Mouse (Mus musculus): ENCODE data around the gene Myo16.

Gene Myo16

DNA sequence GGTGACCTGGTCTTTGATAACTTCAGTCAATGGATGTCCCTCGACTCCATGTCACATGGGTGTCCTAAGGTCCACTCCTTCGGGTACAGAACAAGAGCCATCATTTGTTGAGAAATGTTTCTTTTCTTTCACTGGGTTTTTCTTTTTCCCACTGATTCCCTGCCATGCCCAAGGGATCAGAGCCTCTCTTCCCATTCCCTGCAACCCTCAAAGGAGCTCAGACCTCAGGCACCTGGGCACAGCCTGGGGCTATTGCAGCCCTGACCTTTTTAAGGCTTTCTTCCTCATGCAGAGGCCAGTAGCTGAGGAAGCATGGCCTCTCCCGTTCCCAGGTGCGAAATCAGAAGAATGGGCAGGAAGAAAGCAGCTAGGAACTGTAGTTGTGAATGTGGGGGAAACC lies 23.4 kb downstream of the Myo16 start:
- DNase-seq = no peak

DNA sequence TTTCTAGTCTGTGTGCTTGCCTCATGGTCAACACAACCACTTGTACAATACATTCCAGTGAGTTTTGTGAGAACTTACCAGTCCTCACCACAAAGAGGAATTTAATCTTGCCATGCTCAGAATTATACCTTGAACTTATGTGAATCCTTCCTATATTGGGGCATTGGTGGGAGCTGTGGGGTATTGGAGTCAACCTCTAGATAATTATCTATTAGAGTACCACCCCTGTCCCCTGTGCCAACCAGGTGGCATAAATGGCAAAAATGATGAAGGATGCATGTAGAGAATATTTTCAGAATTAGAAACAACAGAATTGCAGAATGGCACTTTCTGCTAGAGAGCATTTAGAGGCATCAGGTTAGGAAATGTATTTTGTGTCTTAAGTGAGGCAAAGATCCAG lies 25.3 kb downstream of the Myo16 start:
- no peak for DNase-seq

DNA sequence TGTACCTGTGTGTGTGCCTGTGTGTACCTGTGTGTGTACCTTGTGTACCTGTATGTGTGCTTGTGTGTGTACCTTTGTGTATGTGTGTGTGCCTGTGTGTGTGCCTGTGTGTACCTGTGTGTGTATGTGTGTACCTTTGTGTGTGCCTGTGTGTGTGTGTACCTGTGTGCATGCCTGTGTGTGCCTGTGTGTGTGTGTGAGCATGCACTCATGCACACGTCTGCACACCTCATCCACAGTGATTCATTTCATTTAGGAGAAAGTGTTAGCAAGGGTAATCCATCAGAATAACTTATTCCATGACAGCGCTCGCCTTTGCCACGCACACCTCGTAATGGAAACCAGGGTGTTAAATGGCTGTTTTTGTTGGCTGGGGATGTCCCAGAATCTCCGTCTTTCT lies 36.9 kb downstream of the Myo16 start:
- DNase-seq = no peak

DNA sequence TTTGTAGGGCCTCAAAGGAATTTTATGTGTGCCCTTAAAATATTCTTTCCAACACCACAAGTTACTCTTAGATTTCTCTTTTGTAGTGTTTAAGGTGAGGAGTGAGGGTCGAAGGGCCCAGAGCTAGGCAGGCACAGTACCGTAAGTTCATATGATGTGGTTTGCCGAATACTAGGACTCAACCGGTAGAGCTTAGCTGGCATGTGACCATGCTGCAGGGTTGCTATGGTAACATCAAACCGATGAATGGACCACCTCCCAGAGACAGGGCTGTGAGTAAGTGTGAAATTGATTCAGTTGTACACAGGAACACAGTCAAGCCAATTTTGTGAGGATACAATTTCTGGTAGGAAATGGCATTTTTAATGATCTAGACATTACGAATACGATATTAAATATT lies 44.5 kb downstream of the Myo16 start:
- DNase-seq = no peak

DNA sequence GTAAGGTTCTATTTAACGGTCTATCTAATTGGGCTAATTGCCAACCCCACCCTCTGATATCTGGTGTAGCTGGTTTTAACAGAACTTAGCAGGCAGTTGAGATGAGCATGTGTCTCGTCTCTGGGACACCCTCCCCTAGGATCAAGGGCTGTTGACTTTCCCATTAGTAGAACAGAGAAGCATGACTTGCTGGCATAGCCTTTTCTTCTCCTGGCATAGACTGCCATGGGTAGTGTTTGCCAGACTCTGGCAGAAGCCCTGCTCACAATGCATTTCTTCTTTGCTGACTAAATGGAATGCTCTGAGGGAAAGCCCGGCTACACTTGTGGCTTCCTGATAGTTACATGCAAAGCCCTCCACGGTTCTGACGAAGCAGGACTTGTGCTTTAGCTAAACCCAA lies 45.6 kb downstream of the Myo16 start:
- DNase-seq = no peak

DNA sequence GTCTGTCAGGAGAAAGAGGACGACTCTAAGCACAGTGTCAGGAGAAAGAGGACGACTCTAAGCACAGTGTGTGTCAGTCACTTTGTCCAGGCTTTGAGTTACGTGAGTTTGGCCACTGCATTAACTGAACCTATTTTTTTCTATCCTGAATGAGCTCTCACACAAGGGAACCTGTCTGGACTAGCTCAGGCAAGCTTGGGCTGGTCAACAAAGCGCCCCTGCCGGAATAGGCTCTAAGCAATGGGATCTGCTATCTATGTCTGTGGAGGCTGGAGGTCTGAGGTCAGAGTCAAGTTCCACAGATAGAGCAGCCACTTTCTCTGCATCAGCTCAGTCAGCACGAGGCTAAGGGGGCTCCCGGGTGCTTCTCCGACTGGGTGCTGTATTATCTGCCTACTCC lies 46.3 kb downstream of the Myo16 start:
- no peak for DNase-seq

DNA sequence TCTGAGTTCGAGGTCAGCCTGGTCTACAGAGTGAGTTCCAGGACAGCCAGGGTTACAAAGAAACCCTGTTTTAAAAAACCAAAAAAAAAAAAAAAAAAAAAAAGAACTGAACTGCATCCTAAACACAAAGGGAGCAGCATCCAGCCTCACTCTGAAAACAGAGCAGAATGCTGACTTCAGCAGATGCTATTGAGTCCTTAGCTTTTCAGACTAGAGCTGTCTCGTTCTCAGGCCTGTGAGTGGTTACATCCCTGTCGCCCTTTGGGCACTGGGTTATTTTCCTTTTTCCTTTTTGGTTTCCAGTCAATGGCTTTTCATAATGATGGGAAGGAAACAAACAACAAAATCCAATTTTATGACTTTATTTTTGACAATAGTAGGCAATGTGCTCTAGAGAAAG lies 61.3 kb downstream of the Myo16 start:
- no peak for DNase-seq

DNA sequence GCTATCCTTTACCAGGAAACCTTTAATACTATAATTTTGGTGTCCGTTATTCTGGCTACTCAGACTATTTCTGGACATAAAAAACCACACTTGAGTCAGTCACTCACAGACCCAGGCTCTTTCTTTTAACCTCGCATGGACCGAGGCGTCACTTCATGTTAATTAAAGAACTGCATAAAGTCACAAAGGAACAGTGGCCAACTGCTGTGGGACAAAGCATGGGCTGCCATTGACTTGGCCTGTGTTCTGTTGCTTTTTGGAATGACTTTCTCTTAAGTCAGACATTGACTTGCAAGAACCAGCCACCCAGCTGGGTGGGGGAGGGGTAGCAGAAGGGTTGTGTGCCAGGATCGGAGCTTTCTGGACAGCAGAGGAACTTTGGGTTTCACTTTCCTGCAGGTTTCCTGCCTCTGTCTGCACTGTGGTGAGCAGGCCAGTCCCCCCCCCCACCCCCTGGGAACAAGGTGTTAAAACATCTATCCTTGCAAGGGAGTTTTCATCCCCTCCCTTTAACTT lies 66.1 kb downstream of the Myo16 start:
- no peak for DNase-seq

DNA sequence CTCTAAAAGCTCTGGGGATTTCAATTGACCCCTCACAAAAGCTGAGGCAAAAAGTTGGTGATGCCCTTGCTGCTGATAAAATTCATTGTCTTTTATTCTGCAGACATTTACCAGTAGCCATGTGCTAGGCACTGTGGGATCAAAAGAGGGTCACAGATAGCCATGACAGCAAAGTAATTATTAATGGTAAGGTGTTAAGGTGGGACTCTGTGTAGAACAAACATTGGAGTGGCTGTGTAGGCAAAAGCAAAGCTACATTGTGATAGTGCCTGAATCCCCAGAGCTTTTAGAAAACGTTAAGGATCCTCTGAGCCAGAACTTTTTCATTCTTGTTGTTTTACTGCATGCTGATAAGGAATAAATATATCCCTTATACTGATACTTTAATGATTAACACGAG lies 69.1 kb downstream of the Myo16 start:
- DNase-seq = no peak

DNA sequence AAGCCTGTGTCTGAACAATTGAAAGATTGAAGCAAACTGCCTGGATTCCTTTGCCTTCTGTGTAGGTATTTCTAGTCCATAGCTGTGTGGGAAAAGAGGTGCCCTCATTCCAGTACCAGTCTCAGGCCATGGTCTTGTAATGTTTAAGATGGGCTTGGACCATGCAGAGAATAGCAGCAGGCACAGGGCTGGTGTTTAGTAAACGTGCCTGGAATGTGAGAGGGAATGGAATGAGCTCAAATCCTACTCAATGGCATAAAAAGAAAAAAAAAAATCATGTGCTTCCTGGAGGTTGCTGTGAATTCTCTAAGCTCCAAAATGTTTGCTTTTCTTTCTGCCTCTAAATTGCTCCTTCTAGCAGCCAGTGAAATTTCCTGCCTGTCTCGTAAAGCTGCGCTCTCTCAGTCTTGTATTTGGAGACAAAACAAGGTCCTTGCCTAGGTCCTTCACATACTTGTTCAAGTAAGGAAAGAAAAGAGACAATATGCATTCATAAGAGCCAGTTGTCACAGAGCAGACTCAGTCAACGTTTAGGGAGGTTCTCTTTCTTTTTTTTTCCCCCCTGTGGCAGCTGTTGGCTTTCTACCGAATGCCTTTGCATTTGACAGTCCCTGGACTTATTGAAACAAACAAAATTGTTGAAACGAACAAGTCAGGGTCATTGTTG lies 70.0 kb downstream of the Myo16 start:
- no peak for DNase-seq

DNA sequence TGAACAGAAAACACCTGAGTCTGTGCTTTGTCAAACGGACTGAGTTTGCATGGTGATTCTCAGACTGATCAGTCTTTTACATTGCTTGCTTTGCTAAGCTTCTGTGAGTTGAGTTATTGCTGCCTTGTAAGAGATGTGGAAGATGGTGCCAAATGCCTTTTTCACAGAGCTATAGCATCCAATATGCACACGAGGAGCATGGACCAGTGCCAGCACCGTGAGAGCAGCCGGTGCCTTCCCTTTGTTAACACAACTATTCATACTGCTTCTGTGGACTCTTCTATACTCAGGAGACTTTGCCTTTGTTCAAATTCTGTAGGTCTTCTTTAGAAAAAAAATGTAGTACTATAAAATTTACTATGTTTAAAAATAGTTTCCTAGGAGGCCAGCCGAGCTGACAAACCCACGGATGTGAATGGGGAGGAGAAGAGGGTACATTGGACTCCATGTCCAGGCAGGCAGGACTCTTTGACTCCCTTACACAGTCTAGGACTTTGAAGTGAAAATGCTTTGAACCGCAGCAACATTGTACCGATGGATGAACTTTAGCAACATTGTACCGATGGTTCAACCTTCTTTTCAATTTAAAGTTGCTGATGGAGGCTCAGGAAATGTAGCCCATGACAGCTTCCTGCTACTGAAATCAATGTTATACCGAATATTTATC lies 70.7 kb downstream of the Myo16 start:
- DNase-seq = no peak

DNA sequence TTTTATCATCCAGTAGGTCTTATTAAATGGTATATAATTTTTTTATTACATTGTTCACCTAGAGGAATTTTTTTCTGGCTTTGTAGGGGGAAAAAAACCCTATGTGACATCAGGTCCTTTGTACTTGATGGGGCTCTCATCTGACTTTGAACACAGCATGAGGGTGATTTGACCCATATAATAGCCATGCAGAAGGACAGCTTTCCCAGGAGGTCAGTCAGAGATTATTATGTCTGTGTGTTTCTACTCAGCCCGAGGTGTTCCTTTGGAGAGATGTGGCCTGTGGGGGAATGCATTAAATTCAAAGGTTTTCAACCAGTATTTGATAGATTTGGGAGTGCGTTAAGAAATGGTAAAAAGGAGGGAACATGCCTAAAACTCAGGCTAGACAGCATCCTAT lies 71.3 kb downstream of the Myo16 start:
- no peak for DNase-seq

DNA sequence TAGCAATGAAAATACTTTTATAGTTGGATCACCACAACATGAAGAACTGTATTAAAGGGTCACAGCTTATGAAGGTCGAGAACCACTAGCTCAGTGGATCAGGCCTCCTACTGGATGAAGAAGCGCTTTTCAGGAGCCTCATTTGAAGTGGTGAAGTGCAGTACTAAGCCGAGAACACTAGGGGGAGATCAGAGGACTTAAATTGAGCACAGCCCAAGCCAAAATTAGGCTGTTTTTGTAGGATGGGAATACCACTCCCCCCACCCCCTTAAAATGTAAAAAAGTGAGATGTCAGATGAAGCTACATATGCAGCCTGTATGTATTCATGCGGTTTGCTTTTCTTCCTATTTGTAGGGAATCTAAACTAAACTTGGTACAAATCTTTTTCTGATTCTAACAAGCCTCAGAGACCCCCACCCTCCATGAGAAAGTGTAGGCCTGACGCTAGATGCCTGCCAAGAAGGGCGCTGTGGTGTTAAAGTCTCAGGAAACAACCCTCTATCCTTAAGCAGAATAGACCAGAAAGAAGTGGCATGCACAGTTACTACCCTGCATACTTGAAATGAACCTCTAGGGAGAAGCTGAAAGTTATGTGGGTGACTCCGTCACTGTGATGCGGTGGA lies 77.1 kb downstream of the Myo16 start:
- peak; percentile 16 to 20 for DNase-seq

DNA sequence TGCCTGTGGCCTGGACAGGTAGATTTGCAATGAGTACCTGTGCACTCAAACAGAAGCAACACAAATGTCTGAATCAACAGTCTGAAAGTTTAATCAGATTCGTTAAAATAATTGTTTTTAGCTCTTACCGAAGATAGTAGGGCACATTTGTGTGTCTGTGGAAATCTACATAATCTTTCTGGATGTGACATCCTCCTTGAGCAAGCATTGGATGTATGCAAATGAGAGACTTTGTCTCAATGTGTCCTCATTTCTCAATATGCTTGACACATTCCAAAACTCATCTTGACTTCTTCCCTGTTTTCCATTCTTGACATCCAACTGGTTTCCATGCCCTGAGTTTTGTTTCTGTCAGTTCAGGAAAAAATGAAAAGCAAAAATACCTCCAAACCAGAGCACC lies 80.8 kb downstream of the Myo16 start:
- DNase-seq = no peak

DNA sequence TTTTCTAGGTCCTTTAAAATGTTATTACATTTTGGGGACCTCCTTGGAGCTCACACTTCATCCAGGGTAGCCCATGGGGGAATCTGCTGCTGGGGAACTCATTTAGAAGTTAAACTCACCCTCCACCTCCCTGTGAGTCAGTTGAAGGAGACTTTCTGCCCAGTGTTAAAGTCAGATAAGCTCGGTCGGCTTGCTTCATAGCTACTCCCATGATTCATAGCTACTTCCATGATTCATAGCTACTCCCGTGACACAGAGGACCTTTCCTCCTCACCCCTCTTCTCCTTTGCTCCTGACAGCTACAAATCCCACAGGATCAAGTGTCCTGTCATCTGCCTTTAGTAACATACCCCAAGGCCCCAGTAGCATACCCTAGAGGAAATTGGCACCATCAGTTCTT lies 89.6 kb downstream of the Myo16 start:
- DNase-seq = no peak

DNA sequence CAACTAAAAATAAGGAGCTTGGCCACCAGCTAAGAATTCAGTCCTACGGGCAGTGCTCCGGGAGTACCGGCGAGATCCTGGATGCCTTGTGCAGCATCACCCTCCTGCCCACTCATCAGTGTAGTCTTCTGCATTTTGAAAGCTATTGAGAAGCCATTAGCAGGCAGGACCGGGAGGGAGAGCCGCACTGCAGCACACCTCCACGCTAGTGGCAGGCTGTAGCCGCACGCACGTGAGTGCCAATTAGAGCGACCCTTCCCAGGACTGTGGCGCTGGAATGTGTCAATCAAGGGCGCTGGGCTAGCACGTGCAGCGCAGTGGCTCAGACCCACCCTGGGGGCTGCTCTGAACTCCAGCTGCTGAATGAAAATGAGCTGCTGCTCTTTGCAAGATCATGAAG lies 95.4 kb downstream of the Myo16 start:
- no peak for DNase-seq

DNA sequence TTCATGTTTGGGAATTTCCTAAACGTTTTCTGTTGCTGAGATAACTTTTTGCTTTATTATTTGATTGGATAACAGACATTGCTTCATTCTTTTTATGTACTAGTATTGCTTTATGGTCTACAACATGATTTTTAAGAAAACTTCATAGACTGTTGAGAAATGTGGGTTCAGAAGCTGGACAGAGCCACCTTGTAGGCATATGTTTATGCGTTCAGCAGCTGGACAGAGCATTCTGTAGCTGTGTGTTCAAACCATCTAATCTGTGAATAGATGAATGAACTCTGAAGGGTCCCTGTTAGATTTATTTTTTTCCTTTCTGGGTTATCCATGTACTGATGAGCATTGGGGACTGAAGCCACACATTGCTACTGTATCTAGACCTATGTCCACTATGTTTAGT lies 102.0 kb downstream of the Myo16 start:
- no peak for DNase-seq

DNA sequence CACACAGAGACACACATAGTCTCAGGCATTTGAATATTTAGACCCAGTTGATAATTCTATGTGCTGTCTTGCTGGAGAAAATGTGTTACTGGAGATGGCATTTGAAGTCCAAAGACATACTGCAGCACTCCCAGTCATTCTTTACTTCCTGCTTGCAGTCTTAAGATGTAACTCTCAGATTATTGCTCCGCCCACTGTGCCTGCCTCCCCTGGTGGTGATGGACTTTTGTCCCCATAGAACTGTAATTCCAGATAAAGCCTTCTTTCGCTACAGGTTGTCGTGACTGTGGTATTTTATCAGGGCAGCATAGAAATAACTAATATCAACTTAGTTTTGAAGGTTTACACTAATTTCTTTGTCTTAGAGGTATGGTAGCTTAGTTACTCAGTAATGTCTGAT lies 102.9 kb downstream of the Myo16 start:
- no peak for DNase-seq

DNA sequence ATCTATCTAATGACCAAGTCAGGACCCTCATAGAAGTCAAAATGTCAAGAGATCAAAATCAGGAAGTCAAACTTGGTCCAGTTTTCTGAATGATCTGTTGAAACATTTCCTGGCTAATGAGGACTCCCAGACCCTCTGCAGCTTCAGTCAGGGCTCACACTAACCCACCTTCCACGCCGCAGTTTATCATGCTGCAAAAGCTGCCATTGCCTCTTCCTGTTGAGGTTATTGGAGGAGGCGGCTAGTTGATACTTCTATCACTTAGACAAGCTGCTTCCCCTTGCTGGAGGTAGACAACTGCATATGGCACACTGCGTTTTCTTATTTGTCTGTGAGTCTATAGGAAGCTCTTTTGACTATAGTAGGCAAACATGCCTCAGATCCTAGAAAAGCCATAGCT lies 116.4 kb downstream of the Myo16 start:
- DNase-seq = no peak

DNA sequence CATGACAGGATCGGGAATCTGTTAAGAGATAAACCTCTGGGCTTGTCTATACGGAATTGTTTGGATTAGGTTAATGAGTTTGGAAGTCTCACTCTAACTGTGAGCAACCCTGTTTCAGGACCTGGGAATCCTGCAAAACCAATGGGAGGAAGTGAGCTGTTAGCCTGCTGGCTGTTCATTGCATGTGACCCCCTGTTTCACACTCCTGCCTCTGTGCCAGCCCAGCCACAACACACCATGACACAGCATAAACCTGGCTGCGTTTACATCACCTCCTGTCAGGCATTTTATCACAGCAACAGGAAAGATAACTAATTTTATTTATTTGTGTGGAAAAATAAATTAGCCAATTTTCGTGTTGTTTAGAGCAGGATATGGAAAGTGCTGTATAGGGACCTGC lies 138.9 kb downstream of the Myo16 start:
- DNase-seq = no peak

DNA sequence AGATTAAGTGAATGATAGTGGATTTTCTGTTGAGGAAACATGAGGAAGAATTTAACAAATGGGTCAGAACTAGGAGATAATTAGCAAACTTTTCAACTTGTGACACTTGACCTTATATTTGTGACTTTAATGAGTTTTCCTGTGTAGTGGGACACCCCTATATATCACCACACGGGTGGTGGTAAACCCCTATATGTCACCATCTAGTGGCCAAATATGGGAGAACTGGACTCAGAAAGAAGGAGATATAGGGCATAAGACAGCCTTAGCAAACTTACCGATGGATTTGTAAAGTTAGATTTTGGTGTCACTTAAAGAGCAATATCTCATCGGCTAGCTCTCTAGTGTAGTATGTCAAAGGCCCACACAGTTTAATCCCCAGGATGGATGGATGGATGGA lies 147.1 kb downstream of the Myo16 start:
- no peak for DNase-seq

DNA sequence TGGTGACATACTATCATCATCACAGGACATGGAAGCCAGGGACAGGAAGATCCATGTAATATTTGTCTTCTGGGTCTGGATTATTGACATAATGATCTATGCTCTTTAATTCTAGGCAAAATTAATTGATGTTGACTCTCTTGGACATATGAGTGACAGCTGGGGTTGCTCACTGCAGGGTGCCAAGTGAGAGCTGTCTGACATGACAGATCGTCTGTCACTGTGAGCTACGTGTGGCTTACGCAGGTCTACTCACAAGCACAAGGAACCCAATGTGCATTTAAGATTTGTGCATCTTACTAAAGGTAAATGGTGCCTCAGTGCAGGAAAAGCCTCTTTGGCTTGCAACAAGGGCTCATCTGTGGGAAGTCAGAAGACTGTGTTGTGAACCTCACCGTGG lies 149.3 kb downstream of the Myo16 start:
- DNase-seq = no peak

DNA sequence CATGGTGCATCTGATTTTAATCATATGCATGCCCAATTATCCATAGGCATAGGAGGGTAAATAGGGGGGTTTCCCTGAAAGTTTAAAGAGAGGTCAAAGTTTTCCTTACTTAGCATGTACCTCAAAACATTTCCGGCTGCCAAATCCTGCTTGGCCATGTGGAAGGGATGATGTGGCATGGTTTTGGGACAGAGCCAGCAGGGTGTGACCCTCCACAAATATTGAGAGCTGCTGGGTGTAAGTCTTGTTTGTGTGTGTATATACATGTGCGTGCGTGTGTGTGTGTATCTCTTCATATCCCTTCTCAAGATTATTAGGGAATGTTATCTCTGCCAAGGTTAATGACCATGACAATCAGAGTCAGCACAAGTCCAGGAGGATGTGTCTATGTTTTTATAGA lies 150.3 kb downstream of the Myo16 start:
- DNase-seq = no peak

DNA sequence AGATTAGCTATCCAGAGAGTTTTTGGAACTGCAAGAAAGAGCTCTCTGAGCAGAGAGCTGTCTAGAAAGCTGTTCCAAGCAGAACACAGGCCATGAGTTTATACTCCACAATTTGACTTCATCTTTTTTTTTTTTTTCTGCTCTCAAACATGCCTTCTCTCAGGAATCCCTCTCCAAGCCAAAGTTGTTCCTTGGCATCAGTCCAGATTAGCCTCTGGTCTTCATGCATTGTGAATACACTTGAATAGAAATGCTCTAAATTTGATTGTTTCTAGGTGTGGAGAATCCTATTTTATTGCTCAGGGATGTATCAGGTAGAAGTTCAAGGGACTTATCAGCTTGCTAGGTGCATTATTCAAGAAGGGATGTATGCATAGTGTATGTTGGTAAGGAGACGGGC lies 151.0 kb downstream of the Myo16 start:
- no peak for DNase-seq

DNA sequence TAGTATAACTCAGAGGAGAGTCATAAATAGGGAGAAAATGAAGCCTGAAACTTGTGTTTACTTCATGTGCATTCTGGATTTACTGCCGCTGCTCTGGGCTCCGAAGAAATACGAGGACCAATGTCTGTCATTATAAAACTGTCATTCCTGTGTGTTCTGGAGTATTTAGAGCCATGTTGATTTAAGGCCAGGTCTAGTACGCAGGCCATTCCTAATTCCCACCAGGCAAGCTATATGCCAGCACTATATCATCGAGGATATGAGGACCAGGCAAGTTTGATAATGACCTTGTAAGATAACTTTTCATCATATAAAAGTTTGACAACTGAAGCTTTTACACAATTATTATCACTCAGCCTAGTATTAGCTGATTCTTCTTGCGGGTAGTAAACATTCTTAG lies 153.6 kb downstream of the Myo16 start:
- DNase-seq = no peak
